Mouse (Mus musculus) liver, embryonic 11.5 days (tissue): Measurements from ENCODE around the gene Nme2. TPM values are rescaled to one million over a fixed set of nuclear protein-coding genes. Genes with fewer than 3 reads are reported as not detected.
"Not testable (repeated sequence)": the region's sequence is repeated elsewhere in the genome, so short reads cannot be mapped to it uniquely, and the experiment has no call there.

ENCODE experiments used
- ATAC-seq: fragments of 200-750 bp; cut with Nextera tagmentation; replicated peaks from 2 replicates; pipeline ENCODE4 v1.8.0; 2017; ENCODE audit warnings: moderate number of reproducible peaks, mild to moderate bottlenecking, moderate TSS enrichment, moderate library complexity; ENCODE audit not compliant: low FRiP score
- DNase-seq: peaks from one replicate; pipeline ENCODE4 v3.0.0-alpha.2; 2017; ENCODE audit warnings: low spot score
- H3K27ac ChIP-seq: fragments of 300-500 bp; sonication (generic); 2 replicates; pipeline ENCODE4 v1.5.1; 2014; ENCODE audit warnings: mild to moderate bottlenecking, low read depth, low read length, control low read depth
- H3K27me3 ChIP-seq: fragments of 300-500 bp; sonication (generic); replicated peaks from 2 replicates; pipeline ENCODE4 v1.6.1; 2014; ENCODE audit warnings: low read length, mixed read lengths; ENCODE audit not compliant: control insufficient read depth, insufficient read depth
- H3K36me3 ChIP-seq: fragments of 300-500 bp; sonication (generic); 2 replicates; pipeline ENCODE4 v1.6.1; 2014; ENCODE audit warnings: mild to moderate bottlenecking, low read length, moderate library complexity, mixed read lengths; ENCODE audit not compliant: control insufficient read depth, insufficient read depth
- H3K4me1 ChIP-seq: fragments of 300-500 bp; sonication (generic); replicated peaks from 2 replicates; pipeline ENCODE4 v1.6.1; 2014; ENCODE audit warnings: low read length, mixed read lengths; ENCODE audit not compliant: control insufficient read depth, insufficient read depth
- H3K4me2 ChIP-seq: fragments of 300-500 bp; sonication (generic); 2 replicates; pipeline ENCODE4 v1.6.1; 2014; ENCODE audit warnings: mild to moderate bottlenecking, control low read depth, moderate library complexity
- H3K4me3 ChIP-seq: fragments of 300-500 bp; sonication (generic); 2 replicates; pipeline ENCODE4 v1.5.1; 2014; ENCODE audit warnings: low read depth, low read length, control low read depth
- H3K9ac ChIP-seq: fragments of 300-500 bp; sonication (generic); 2 replicates; pipeline ENCODE4 v1.6.1; 2014; ENCODE audit warnings: low read depth, low read length, control low read depth
- H3K9me3 ChIP-seq: fragments of 300-500 bp; sonication (generic); 2 replicates; pipeline ENCODE4 v1.6.1; 2016; ENCODE audit warnings: low read length, inconsistent platforms, mixed read lengths; ENCODE audit not compliant: control insufficient read depth
- WGBS: fragments of 180-500 bp; shearing (Covaris S2); extraction: QIAGEN DNeasy Blood & Tissue Kit; methylation state at CpG from one replicate; pipeline ENCODE4 v1.1.7; 2014; 5-methylcytosine and 5-hydroxymethylcytosine counted together
- polyA plus RNA-seq: library from polyadenylated mRNA; unstranded; fragments of >200 nt; fragmentation: Nextera tagmentation; extraction: Ambion mirVana; gene quantifications from 2 replicates; pipeline ENCODE4 v1.2.1, GENCODE M21; 2014

Gene Nme2
- polyA plus RNA-seq, 1 experiment from 2014 or later: 142 TPM

GRCm38 (mm10) chr11:93929106-93929505 lies 27.0 kb downstream of the Nme2 start:
- H3K4me3 ChIP-seq: no peak overlapping the region
- no peak overlapping the region for H3K27ac ChIP-seq
- H3K4me1 ChIP-seq: no peaks in the 10 kb centered on the region
- no peak overlapping the region for H3K4me2 ChIP-seq
- no peaks in the 10 kb centered on the region for H3K27me3 ChIP-seq
- DNase-seq: no peak
- no peak overlapping the region for H3K9ac ChIP-seq
- H3K9me3 ChIP-seq: no peaks in the 10 kb centered on the region
- ATAC-seq: no peak
- peaks cover 26% of the 10 kb centered on the region for H3K36me3 ChIP-seq

- not testable (repeated sequence) for DNase-seq, H3K4me3 ChIP-seq, H3K27ac ChIP-seq, ATAC-seq, H3K4me2 ChIP-seq, H3K9me3 ChIP-seq, H3K27me3 ChIP-seq, H3K9ac ChIP-seq, H3K4me1 ChIP-seq
- peaks cover 20% of the 10 kb centered on the region for H3K36me3 ChIP-seq
- WGBS: 85% methylated on average over 2 of the region's 2 CpGs
Measured at GRCm38 (mm10) chr11:93915019-93915418, 41.0 kb downstream of the Nme2 start.

GRCm38 (mm10) chr11:93911603-93912002 lies 44.5 kb downstream of the Nme2 start:
- Histone ChIP-seq H3K4me3 (no peak overlapping the region), H3K9me3 (no peaks in the 10 kb centered on the region), H3K27ac (no peak overlapping the region), H3K27me3 (no peaks in the 10 kb centered on the region), H3K36me3 (peaks cover 23% of the 10 kb centered on the region), H3K4me1 (no peaks in the 10 kb centered on the region), H3K9ac (no peak overlapping the region), H3K4me2 (no peak overlapping the region)
- DNase-seq: no peak
- ATAC-seq: no peak
- 91% methylated on average over 3 of the region's 3 CpGs for WGBS

GRCm38 (mm10) chr11:93908829-93909228 lies 47.2 kb downstream of the Nme2 start:
- 82% methylated on average over 9 of the region's 9 CpGs for WGBS
- no peaks in the 10 kb centered on the region for H3K4me1 ChIP-seq
- H3K27me3 ChIP-seq: no peaks in the 10 kb centered on the region
- no peak overlapping the region for H3K4me3 ChIP-seq
- no peak overlapping the region for H3K4me2 ChIP-seq
- H3K27ac ChIP-seq: no peak overlapping the region
- H3K9me3 ChIP-seq: no peaks in the 10 kb centered on the region
- DNase-seq (no peak), ATAC-seq (no peak)
- H3K36me3 ChIP-seq: peaks cover 27% of the 10 kb centered on the region
- H3K9ac ChIP-seq: no peak overlapping the region

GRCm38 (mm10) chr11:93907839-93908238 lies 48.2 kb downstream of the Nme2 start:
- H3K9me3 ChIP-seq: no peaks in the 10 kb centered on the region
- 83% methylated on average over 3 of the region's 3 CpGs for WGBS
- no peak for DNase-seq
- H3K27ac ChIP-seq: no peak overlapping the region
- peaks cover 25% of the 10 kb centered on the region for H3K36me3 ChIP-seq
- ATAC-seq: no peak
- no peak overlapping the region for H3K4me3 ChIP-seq
- no peaks in the 10 kb centered on the region for H3K27me3 ChIP-seq
- H3K4me1 ChIP-seq: no peaks in the 10 kb centered on the region
- H3K9ac ChIP-seq: no peak overlapping the region
- no peak overlapping the region for H3K4me2 ChIP-seq

GRCm38 (mm10) chr11:93906834-93907233 lies 49.2 kb downstream of the Nme2 start:
- Histone ChIP-seq H3K36me3 (peaks cover 25% of the 10 kb centered on the region), H3K4me1 (no peaks in the 10 kb centered on the region), H3K9me3 (no peaks in the 10 kb centered on the region), H3K27ac (no peak overlapping the region), H3K27me3 (no peaks in the 10 kb centered on the region), H3K9ac (no peak overlapping the region), H3K4me2 (no peak overlapping the region), H3K4me3 (no peak overlapping the region)
- WGBS: 83% methylated on average over 4 of the region's 4 CpGs
- DNase-seq (no peak), ATAC-seq (no peak)

Other genes starting within 250 kb of the Nme2 start
- 42.7 and 46.7 TPM in 2 replicates for gene Utp18, start 70.5 kb downstream of the Nme2 start, polyA plus RNA-seq
- gene Mbtd1, start 70.4 kb downstream of the Nme2 start, polyA plus RNA-seq: 17.4 and 19.3 TPM in 2 replicates
- gene Gm20390, start 12.0 kb upstream of the Nme2 start, polyA plus RNA-seq: 393 TPM in 2 replicates
- 315 and 317 TPM in 2 replicates for gene Nme1, start 12.3 kb upstream of the Nme2 start, polyA plus RNA-seq
- 19.5 and 24.6 TPM in 2 replicates for gene Spag9, start 39.8 kb upstream of the Nme2 start, polyA plus RNA-seq